Mouse (Mus musculus): Measurements from ENCODE around the gene Gpi1.

Gene Gpi1

GRCm38 (mm10) chr7:34230116-34230515 is at the start of gene Gpi1:
Gene Gpi1 (minus strand): TSS chr7:34230336.
- peak; percentile 35 for ATAC-seq (ENCODE audit: low TSS enrichment)

GRCm38 (mm10) chr7:34277656-34278055 is 47.5 kb upstream of the Gpi1 start:
- no peak for ATAC-seq (ENCODE audit: low TSS enrichment)

- ATAC-seq (ENCODE audit: low TSS enrichment) = no peak
Measured at GRCm38 (mm10) chr7:34276066-34276465, 45.9 kb upstream of the Gpi1 start.

- no peak for ATAC-seq (ENCODE audit: low TSS enrichment)
Measured at GRCm38 (mm10) chr7:34272465-34272864, 42.3 kb upstream of the Gpi1 start.

GRCm38 (mm10) chr7:34268463-34268862 is 38.3 kb upstream of the Gpi1 start:
- ATAC-seq (ENCODE audit: low TSS enrichment) = no peak

GRCm38 (mm10) chr7:34266421-34266820 is 36.3 kb upstream of the Gpi1 start:
- no peak for ATAC-seq (ENCODE audit: low TSS enrichment)

- peak; percentile 93 for ATAC-seq (ENCODE audit: low TSS enrichment)
Measured at GRCm38 (mm10) chr7:34265876-34266346, 35.8 kb upstream of the Gpi1 start.

- no peak for ATAC-seq (ENCODE audit: low TSS enrichment)
Measured at GRCm38 (mm10) chr7:34263437-34263836, 33.3 kb upstream of the Gpi1 start.

GRCm38 (mm10) chr7:34258407-34258806 is 28.3 kb upstream of the Gpi1 start:
- no peak for ATAC-seq (ENCODE audit: low TSS enrichment)

- peak; percentile 59; the same call in 1 of the 2 replicates for ATAC-seq (ENCODE audit: low TSS enrichment)
Measured at GRCm38 (mm10) chr7:34257279-34257678, 27.1 kb upstream of the Gpi1 start.

GRCm38 (mm10) chr7:34255916-34256315 is 25.8 kb upstream of the Gpi1 start:
- no peak for ATAC-seq (ENCODE audit: low TSS enrichment)

- ATAC-seq (ENCODE audit: low TSS enrichment) = no peak
Measured at GRCm38 (mm10) chr7:34255137-34255536, 25.0 kb upstream of the Gpi1 start.

- ATAC-seq (ENCODE audit: low TSS enrichment) = peak; percentile 62; the same call in 1 of the 2 replicates
Measured at GRCm38 (mm10) chr7:34252030-34252429, 21.9 kb upstream of the Gpi1 start.

GRCm38 (mm10) chr7:34250738-34251137 is 20.6 kb upstream of the Gpi1 start, which contains the start of gene Gm6096:
Gene Gm6096 (plus strand): TSS chr7:34251038.
- ATAC-seq (ENCODE audit: low TSS enrichment) = no peak

- no peak for ATAC-seq (ENCODE audit: low TSS enrichment)
Measured at GRCm38 (mm10) chr7:34246870-34247499, 16.8 kb upstream of the Gpi1 start.

- no peak for ATAC-seq (ENCODE audit: low TSS enrichment)
Measured at GRCm38 (mm10) chr7:34242176-34242575, 12.0 kb upstream of the Gpi1 start.

- no peak for ATAC-seq (ENCODE audit: low TSS enrichment)
Measured at GRCm38 (mm10) chr7:34238086-34238485, 8.0 kb upstream of the Gpi1 start.

GRCm38 (mm10) chr7:34235602-34236001 is 5.5 kb upstream of the Gpi1 start:
- no peak for ATAC-seq (ENCODE audit: low TSS enrichment)

GRCm38 (mm10) chr7:34234610-34235561 is 4.8 kb upstream of the Gpi1 start:
- ATAC-seq (ENCODE audit: low TSS enrichment) = peak; percentile 13; the same call in 1 of the 2 replicates

- peak; percentile 74 for ATAC-seq (ENCODE audit: low TSS enrichment)
Measured at GRCm38 (mm10) chr7:34233909-34234609, 3.9 kb upstream of the Gpi1 start.

GRCm38 (mm10) chr7:34232785-34233725 is 2.9 kb upstream of the Gpi1 start:
- no peak for ATAC-seq (ENCODE audit: low TSS enrichment)

All from frontal cortex, adult (tissue).